Mouse (Mus musculus): Measurements from ENCODE around the gene Nop2.
A peak's percentile ranks its signal among the peaks of the same experiment; 100 is the strongest.

Nop2 gene

GRCm38 (mm10) chr6:125166861-125167650 lies 35.3 kb downstream of the Nop2 start:
- DNase-seq (ENCODE audit: extremely low read depth, insufficient read length, low spot score) = no peak

DNA sequence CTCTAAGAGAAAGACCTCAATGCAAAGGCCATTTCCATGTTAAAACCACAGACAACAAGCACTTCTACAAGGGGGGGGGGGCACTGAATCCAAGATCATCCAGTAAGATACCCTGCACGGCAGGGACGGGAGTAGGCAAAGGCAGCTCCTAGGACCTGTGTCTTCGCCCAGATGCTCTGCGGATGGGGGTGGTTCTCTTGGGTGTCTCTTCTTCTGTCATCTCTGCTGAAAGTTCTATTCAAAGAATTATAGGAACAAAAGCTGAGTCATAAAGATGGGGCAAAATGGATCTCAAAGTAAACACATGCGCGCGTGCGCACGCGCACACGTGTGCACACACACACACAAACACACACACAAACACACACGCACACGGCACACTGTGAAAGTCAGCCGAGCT lies 36.4 kb downstream of the Nop2 start:
- DNase-seq (ENCODE audit: extremely low read depth, insufficient read length, low spot score) = no peak

- no peak for DNase-seq (ENCODE audit: extremely low read depth, insufficient read length, low spot score)
Observed at GRCm38 (mm10) chr6:125170194-125170593, 38.5 kb downstream of the Nop2 start.

- no peak for DNase-seq (ENCODE audit: extremely low read depth, insufficient read length, low spot score)
Observed at GRCm38 (mm10) chr6:125172474-125172873, 40.8 kb downstream of the Nop2 start.

DNA sequence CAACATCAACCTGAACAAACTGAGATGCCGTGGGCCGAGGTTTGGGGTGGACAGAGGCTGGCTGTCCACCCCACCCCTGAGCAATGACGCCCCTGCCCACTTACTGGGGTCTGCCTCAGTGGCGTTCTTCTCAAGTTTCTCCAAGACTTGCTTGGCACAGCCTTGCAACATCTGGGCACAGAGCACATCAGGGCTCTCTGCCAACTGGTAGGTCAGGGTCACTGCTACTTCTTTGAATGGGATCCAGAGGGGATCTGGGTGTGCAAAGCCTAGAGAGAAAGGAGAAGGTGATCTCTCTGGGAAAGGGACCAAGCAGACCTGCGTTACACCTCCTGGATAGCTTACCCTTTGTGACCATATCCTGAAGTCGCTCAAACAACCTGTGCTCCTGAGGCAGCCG lies 41.5 kb downstream of the Nop2 start:
- no peak for DNase-seq (ENCODE audit: extremely low read depth, insufficient read length, low spot score)

GRCm38 (mm10) chr6:125175469-125175868 lies 43.8 kb downstream of the Nop2 start:
- DNase-seq (ENCODE audit: extremely low read depth, insufficient read length, low spot score) = no peak

DNA sequence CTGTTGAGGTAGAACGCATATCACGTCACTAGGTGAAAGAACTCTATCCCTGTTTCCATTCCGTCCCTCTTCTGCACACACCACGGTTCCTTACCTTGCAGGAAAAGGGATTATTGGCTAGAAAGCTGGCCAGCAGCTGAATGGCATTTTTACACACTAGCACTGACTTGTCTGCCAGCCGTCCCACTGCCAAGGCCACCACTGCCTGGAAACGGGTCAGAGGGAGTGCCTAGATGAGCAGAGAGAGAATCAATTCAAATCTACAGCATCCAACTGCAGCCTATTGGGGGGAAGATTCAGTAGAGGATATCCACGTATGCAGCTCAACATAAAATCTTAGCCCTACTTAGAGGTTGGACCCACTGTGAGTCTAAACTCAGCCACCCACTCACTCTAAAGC lies 47.9 kb downstream of the Nop2 start:
- DNase-seq (ENCODE audit: extremely low read depth, insufficient read length, low spot score) = no peak

GRCm38 (mm10) chr6:125182133-125182532 lies 50.4 kb downstream of the Nop2 start:
- DNase-seq (ENCODE audit: extremely low read depth, insufficient read length, low spot score) = no peak

GRCm38 (mm10) chr6:125186203-125186602 lies 54.5 kb downstream of the Nop2 start:
- no peak for DNase-seq (ENCODE audit: extremely low read depth, insufficient read length, low spot score)

DNA sequence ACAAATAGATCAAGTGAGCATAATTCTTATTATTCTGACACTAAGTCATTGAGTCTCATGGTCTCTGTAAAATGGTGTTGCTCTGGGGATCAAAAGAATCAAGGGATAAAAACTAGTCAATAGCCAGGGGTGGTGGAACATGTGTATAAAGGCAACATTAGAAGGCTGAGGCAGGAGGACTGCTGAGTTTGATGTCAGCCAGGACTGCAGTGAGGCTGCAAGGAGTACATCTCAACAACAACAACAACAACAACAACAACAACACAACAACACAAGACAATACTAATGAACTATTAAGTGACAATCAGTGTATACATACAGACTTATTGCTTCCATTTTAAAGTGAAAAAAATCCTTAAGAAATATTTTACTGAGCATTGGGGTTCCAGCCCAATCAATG lies 59.1 kb downstream of the Nop2 start:
- no peak for DNase-seq (ENCODE audit: extremely low read depth, insufficient read length, low spot score)

- DNase-seq (ENCODE audit: extremely low read depth, insufficient read length, low spot score) = peak; percentile 99
Observed at GRCm38 (mm10) chr6:125191332-125192015, 59.8 kb downstream of the Nop2 start, which contains the start of the genes Ncapd2 and Mrpl51. Ncapd2 (minus strand) TSS chr6:125191701. Mrpl51 (plus strand) TSS chr6:125191801.

DNA sequence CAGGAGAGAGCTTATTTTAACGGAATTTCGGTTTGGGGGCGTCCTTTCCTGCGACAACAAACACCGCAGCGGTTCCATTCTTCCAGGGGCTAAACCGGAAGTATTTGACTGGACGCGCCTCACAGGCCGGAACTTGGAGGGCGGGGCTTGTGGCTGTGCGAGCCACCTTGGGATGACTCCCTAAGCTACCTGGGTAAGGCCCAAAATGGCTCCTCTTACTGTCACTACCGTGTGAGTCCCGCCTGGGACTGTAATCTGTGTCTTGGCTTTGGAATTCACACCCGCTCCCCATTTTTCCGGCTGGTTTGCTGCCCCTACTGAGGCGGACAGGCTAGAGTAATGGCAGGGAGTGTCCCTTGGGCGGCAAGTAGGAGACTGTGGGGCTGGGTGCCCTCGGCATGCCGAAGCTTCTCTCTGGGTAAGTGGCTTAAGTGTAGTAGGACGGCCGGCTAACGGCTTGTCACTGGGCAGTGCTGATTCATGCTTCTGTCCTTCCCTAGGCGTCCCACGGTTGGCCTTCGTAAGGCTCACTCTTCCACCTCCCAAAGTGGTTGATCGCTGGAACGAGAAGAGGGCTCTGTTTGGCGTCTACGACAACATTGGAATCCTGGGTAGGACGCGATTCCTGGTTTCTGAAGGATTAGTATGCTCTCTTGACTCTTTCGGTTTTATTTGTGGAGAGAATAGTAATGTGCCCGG lies 60.5 kb downstream of the Nop2 start:
- DNase-seq (ENCODE audit: extremely low read depth, insufficient read length, low spot score) = peak; percentile 86

DNA sequence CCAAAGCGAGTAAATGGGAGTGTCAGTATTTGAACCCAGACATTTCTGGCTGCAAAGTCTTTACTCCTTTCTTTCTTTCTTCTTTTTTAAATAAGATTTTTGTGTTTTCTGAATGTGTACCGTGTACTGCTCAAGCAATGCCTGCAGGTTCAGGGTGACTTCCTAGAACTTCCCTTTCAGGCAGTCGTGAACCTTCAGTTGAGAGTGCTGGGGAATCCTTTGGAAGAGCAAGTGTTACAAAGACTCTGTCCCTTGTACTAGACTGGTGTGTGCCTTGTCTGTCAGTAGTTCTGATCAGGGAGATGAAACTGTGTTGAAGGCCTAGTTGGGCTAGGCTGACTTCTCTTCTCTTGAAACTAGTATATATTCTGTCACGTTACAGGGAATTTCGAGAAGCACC lies 61.1 kb downstream of the Nop2 start:
- DNase-seq (ENCODE audit: extremely low read depth, insufficient read length, low spot score) = no peak

GRCm38 (mm10) chr6:125193390-125193789 lies 61.7 kb downstream of the Nop2 start:
- DNase-seq (ENCODE audit: extremely low read depth, insufficient read length, low spot score) = no peak
